Mouse (Mus musculus) liver (tissue): ENCODE data around the gene Bri3.
A peak's percentile ranks its signal among the peaks of the same experiment; 100 is the strongest.

Experiments
- DNase-seq: peaks from one replicate; pipeline ENCODE4 v3.0.0-alpha.2; 2020; ENCODE audit warnings: mixed read lengths

The Bri3 gene

GRCm38 (mm10) chr5:144439286-144440040 lies 195.2 kb downstream of the Bri3 start:
- no peak for DNase-seq

- no peak for DNase-seq
These were observed 197.6 kb downstream of the Bri3 start for GRCm38 (mm10) chr5:144441831-144442271.

- DNase-seq: no peak
These were observed 202.4 kb downstream of the Bri3 start for GRCm38 (mm10) chr5:144446475-144447225.

- DNase-seq: no peak
These were observed 203.0 kb downstream of the Bri3 start for GRCm38 (mm10) chr5:144447226-144447616.

- no peak for DNase-seq
These were observed 203.7 kb downstream of the Bri3 start for GRCm38 (mm10) chr5:144447975-144448374.

- DNase-seq: no peak
These were observed 208.7 kb downstream of the Bri3 start for GRCm38 (mm10) chr5:144452776-144453455.

- peak; percentile 23 for DNase-seq
These were observed 213.5 kb downstream of the Bri3 start for GRCm38 (mm10) chr5:144457623-144458287.

- DNase-seq: no peak
These were observed 222.8 kb downstream of the Bri3 start for GRCm38 (mm10) chr5:144466987-144467386.

GRCm38 (mm10) chr5:144473056-144473455 lies 228.8 kb downstream of the Bri3 start:
- no peak for DNase-seq

GRCm38 (mm10) chr5:144479677-144480171 lies 235.5 kb downstream of the Bri3 start:
- DNase-seq: no peak

- no peak for DNase-seq
These were observed 239.6 kb downstream of the Bri3 start for GRCm38 (mm10) chr5:144483659-144484375.

GRCm38 (mm10) chr5:144491308-144491707 lies 247.1 kb downstream of the Bri3 start:
- no peak for DNase-seq
